In genomic region chr3:89672573-89673317, GRCm38 (mm10) we compare ENCODE assay signal across 19 mouse cellular contexts. TPM values are rescaled to one million over a fixed set of nuclear protein-coding genes. Genes with fewer than 3 reads are reported as not detected.
A peak's percentile ranks its signal among the peaks of the same experiment; 100 is the strongest.
DNase-seq lines count a peak whose midpoint lies in the region; ATAC-seq and TF ChIP-seq lines count a peak whose summit lies in the region.
"Had no signal": no experiment of that assay in that cellular context is flagged by ENCODE, and none has a peak within 500 bp of the region (broad histone marks: within the 10 kb centered on the region; RNA-seq: fewer than 3 reads in every experiment).

No protein-coding gene starts in this region.

- ATAC-seq in megakaryocyte progenitor cell, adult 5-6 weeks (replicated peaks; ENCODE audit: poor library complexity): peak; percentile 48; the same call in 1 of the 2 replicates
- ATAC-seq: forebrain, embryonic 15.5 days; intestine, embryonic 15.5 days; lung, postnatal 0 days had no signal

- H3K36me3 ChIP-seq in spleen, adult 2 months (ENCODE audit: control insufficient read depth, insufficient read depth, low read length): no peaks in the 10 kb centered on the region
- H3K36me3 ChIP-seq: forebrain, embryonic 15.5 days; heart, embryonic 12.5 days; intestine, embryonic 15.5 days; kidney, embryonic 15.5 days; limb, embryonic 13.5 days; liver, embryonic 15.5 days; neural tube, embryonic 12.5 days had no signal

- DNase-seq in spleen, adult 2 months (ENCODE audit: low read depth in 1 of 2, low spot score in 2 of 2): peak; percentile 9 to 11
- DNase-seq in spleen, postnatal 14 days (ENCODE audit: low spot score in 2 of 2): no peak
- peak; percentile 71 for DNase-seq in ZHBTc4 (ENCODE audit: low read depth, low spot score)
- peak; percentile 24 to 36 for DNase-seq in thymus, postnatal 36 days
- DNase-seq in kidney, postnatal 10 days: no peak
- DNase-seq in kidney, postnatal 25 days: no peak
- no peak for DNase-seq in left cerebral cortex, adult 2 months (ENCODE audit: extremely low spot score in 1 of 2, low spot score in 2 of 2)
- DNase-seq: cerebellum, postnatal 14 days had no signal

- no peaks in the 10 kb centered on the region for H3K27me3 ChIP-seq in spleen, adult 2 months (ENCODE audit: control insufficient read depth, insufficient read depth, low read length)
- H3K27me3 ChIP-seq: forebrain, embryonic 15.5 days; heart, embryonic 12.5 days; intestine, embryonic 15.5 days; kidney, embryonic 15.5 days; limb, embryonic 13.5 days; liver, embryonic 15.5 days; neural tube, embryonic 12.5 days had no signal

- no peak for TF ChIP-seq CTCF in spleen, adult 2 months (IDR thresholded peaks at IDR 0.05; ENCODE audit: extremely low read depth, insufficient read depth, insufficient read length, insufficient replicate concordance)
- TF ChIP-seq CTCF in left cerebral cortex, adult 2 months (IDR thresholded peaks at IDR 0.05): no peak

- H3K4me3 ChIP-seq in spleen, adult 2 months (ENCODE audit: extremely low read depth, insufficient read depth, insufficient read length): no peak overlapping the region
- H3K4me3 ChIP-seq in left cerebral cortex, adult 2 months: no peak overlapping the region
- H3K4me3 ChIP-seq: forebrain, embryonic 15.5 days; heart, embryonic 12.5 days; intestine, embryonic 15.5 days; kidney, embryonic 15.5 days; layer of hippocampus, adult 2 months; limb, embryonic 13.5 days; liver, embryonic 15.5 days; megakaryocyte, embryonic 14.5 days; neural tube, embryonic 12.5 days had no signal

- WGBS in spleen, adult 2 months: 36% methylated on average over 12 of the region's 12 CpGs

- TF ChIP-seq POLR2A in spleen, adult 2 months (IDR thresholded peaks at IDR 0.05; ENCODE audit: low read depth, low read length): no peak

- no peak overlapping the region for H3K27ac ChIP-seq in spleen, adult 2 months (ENCODE audit: insufficient read depth, low read length)
- H3K27ac ChIP-seq in left cerebral cortex, adult 2 months: no peak overlapping the region
- H3K27ac ChIP-seq: forebrain, embryonic 15.5 days; intestine, embryonic 15.5 days; kidney, embryonic 15.5 days; layer of hippocampus, adult 2 months; limb, embryonic 13.5 days; liver, embryonic 15.5 days; neural tube, embryonic 12.5 days had no signal

- no peaks in the 10 kb centered on the region for H3K4me1 ChIP-seq in spleen, adult 2 months (ENCODE audit: control insufficient read depth, insufficient read depth, insufficient read length)
- H3K4me1 ChIP-seq: intestine, embryonic 15.5 days; limb, embryonic 13.5 days; liver, embryonic 15.5 days; megakaryocyte, embryonic 14.5 days; neural tube, embryonic 12.5 days had no signal

- intact Hi-C loops in left cerebral cortex, adult 2 months (cut with DNase I): no loop called here

RNA-seq across cellular contexts. Expression of gene Adar, which starts 42.1 kb away (rescaled TPM):
- 40.5 and 45.0 TPM in 2 replicates for polyA plus RNA-seq in spleen, adult 2 months (2012; rRNA removed)
- 20.4 and 23.7 TPM in 2 replicates for total RNA-seq in megakaryocyte progenitor cell, adult 5-6 weeks (2015)
- 23.2 and 29.9 TPM in 2 replicates for total RNA-seq in megakaryocyte progenitor cell, adult 5-6 weeks (2017)
- 100 to 1,000 TPM; 140 to 151 TPM for total RNA-seq in left cerebral cortex, adult 2 months (2021)

Comparison
In these comparisons a context has a peak if more than half of its experiments do, and no peak if none do; other contexts are left out.
1. DNase-seq: peak in spleen, adult 2 months (2 of 2), ZHBTc4 (single experiment) and thymus, postnatal 36 days (2 of 2); none in spleen, postnatal 14 days (0 of 2), kidney, postnatal 10 days (single experiment), kidney, postnatal 25 days (0 of 2) and left cerebral cortex, adult 2 months (0 of 2).
2. RNA of gene Adar, which starts 42.1 kb away (total RNA-seq): 140 to 151 TPM in left cerebral cortex, adult 2 months; 20.4 to 29.9 TPM in megakaryocyte progenitor cell, adult 5-6 weeks; every median in the first group is over 4 times any median in the second.